20 mouse cellular contexts compared by ENCODE assay signal in the genomic region with DNA sequence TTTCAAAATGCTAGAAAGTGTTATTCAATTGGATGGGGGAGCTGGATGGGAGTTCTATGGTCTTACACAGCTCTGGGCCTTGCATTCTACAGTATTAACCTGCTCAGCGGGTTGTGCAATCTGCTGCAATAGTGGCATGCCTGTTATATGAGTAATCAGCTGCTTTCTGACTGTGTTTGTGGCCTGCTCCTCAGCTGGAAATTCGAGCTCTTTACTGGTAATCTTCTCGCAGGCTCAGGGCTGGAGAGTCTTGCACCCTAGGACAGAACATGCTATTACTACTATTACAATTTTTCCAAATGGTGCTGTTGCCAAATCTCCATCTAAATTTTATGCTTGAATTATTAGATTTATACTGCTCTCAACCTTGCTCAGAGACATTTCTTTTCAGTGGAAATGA. TPM values are rescaled to one million over a fixed set of nuclear protein-coding genes. Genes with fewer than 3 reads are reported as not detected.
"Had no signal": no experiment of that assay in that cellular context is flagged by ENCODE, and none has a peak within 500 bp of the region (broad histone marks: within the 10 kb centered on the region; RNA-seq: fewer than 3 reads in every experiment).

No protein-coding gene starts in this region.

- H3K4me2 ChIP-seq: limb, embryonic 12.5 days; liver, embryonic 13.5 days; lung, embryonic 15.5 days; midbrain, embryonic 11.5 days; midbrain, embryonic 15.5 days had no signal

- DNase-seq: kidney, postnatal 10 days; kidney, postnatal 4 days; liver; liver, embryonic 13.5 days; liver, postnatal 0 days; lung, postnatal 14 days; right cerebral cortex, adult 18-20 months; right cerebral cortex, postnatal 25 days; thymus, postnatal 14 days had no signal

- H3K36me3 ChIP-seq: limb, embryonic 12.5 days; liver, embryonic 13.5 days; lung, embryonic 15.5 days; midbrain, embryonic 15.5 days had no signal

- H3K27me3 ChIP-seq: limb, embryonic 12.5 days; liver, embryonic 13.5 days; lung, embryonic 15.5 days; megakaryocyte, embryonic 14.5 days; midbrain, embryonic 15.5 days had no signal

- H3K4me3 ChIP-seq: layer of hippocampus, adult 2 months; limb, embryonic 12.5 days; liver, embryonic 13.5 days; lung, embryonic 15.5 days; megakaryocyte, embryonic 14.5 days; midbrain, embryonic 15.5 days had no signal

- ATAC-seq: liver, postnatal 0 days; midbrain, embryonic 15.5 days had no signal

RNA-seq across cellular contexts. Expression of a gene that starts 26.8 kb away (rescaled TPM):
- polyA plus RNA-seq: kidney, embryonic 14.5 days; limb, embryonic 12.5 days; liver, embryonic 13.5 days; liver, postnatal 0 days; lung, embryonic 15.5 days; macrophage; midbrain, embryonic 11.5 days; midbrain, embryonic 15.5 days; neural tube, embryonic 14.5 days; small intestine, adult 2 months; urinary bladder, adult 2 months had no signal
